Mouse (Mus musculus) embryonic facial prominence, embryonic 11.5 days (tissue): ENCODE data around the gene Dolpp1. TPM values are rescaled to one million over a fixed set of nuclear protein-coding genes. Genes with fewer than 3 reads are reported as not detected.

Experiments
- ATAC-seq: fragments of 200-750 bp; cut with Nextera tagmentation; replicated peaks from 2 replicates; pipeline ENCODE4 v1.8.0; 2017; ENCODE audit warnings: low read depth; ENCODE audit not compliant: insufficient number of reproducible peaks, low FRiP score, low TSS enrichment
- DNase-seq: peaks from one replicate; pipeline ENCODE4 v3.0.0-alpha.2; 2015; ENCODE audit warnings: low spot score
- H3K27ac ChIP-seq: fragments of 300-500 bp; sonication (generic); replicated peaks from 2 replicates; pipeline ENCODE4 v1.5.1; 2014; ENCODE audit warnings: mild to moderate bottlenecking, low read depth, low read length, control low read depth
- H3K27me3 ChIP-seq: fragments of 300-500 bp; sonication (generic); 2 replicates; pipeline ENCODE4 v1.6.1; 2014; ENCODE audit warnings: mild to moderate bottlenecking, low read length, moderate library complexity, mixed read lengths; ENCODE audit not compliant: control insufficient read depth, insufficient read depth
- H3K36me3 ChIP-seq: fragments of 300-500 bp; sonication (generic); replicated peaks from 2 replicates; pipeline ENCODE4 v1.6.1; 2014; ENCODE audit warnings: low read depth, mild to moderate bottlenecking, low read length, moderate library complexity, mixed read lengths; ENCODE audit not compliant: control insufficient read depth, insufficient read depth
- H3K4me1 ChIP-seq: fragments of 300-500 bp; sonication (generic); 2 replicates; pipeline ENCODE4 v1.6.1; 2014; ENCODE audit warnings: low read length, mixed read lengths; ENCODE audit not compliant: control insufficient read depth, insufficient read depth
- H3K4me2 ChIP-seq: fragments of 300-500 bp; sonication (generic); 2 replicates; pipeline ENCODE4 v1.6.1; 2014; ENCODE audit warnings: low read depth, mild to moderate bottlenecking, control low read depth, low read length, moderate library complexity
- H3K4me3 ChIP-seq: fragments of 300-500 bp; sonication (generic); 2 replicates; pipeline ENCODE4 v1.5.1; 2014; ENCODE audit warnings: low read depth, low read length, control low read depth
- H3K9ac ChIP-seq: fragments of 300-500 bp; sonication (generic); replicated peaks from 2 replicates; pipeline ENCODE4 v1.6.1; 2014; ENCODE audit warnings: mild to moderate bottlenecking, control low read depth, low read length
- H3K9me3 ChIP-seq: fragments of 300-500 bp; sonication (generic); replicated peaks from 2 replicates; pipeline ENCODE4 v1.6.1; 2016; ENCODE audit warnings: mild to moderate bottlenecking, low read length, inconsistent platforms, mixed read lengths; ENCODE audit not compliant: control insufficient read depth
- WGBS: fragments of 180-500 bp; shearing (Covaris S2); extraction: QIAGEN DNeasy Blood & Tissue Kit; methylation state at CpG from one replicate; pipeline ENCODE4 v1.1.7; 2014; 5-methylcytosine and 5-hydroxymethylcytosine counted together
- polyA plus RNA-seq: library from polyadenylated mRNA; unstranded; fragments of >200 nt; fragmentation: Nextera tagmentation; extraction: Ambion mirVana; gene quantifications from 2 replicates; pipeline ENCODE4 v1.2.1, GENCODE M21; 2014

Dolpp1 gene
- polyA plus RNA-seq, 1 experiment from 2014 or later, result 29.1 TPM

DNA sequence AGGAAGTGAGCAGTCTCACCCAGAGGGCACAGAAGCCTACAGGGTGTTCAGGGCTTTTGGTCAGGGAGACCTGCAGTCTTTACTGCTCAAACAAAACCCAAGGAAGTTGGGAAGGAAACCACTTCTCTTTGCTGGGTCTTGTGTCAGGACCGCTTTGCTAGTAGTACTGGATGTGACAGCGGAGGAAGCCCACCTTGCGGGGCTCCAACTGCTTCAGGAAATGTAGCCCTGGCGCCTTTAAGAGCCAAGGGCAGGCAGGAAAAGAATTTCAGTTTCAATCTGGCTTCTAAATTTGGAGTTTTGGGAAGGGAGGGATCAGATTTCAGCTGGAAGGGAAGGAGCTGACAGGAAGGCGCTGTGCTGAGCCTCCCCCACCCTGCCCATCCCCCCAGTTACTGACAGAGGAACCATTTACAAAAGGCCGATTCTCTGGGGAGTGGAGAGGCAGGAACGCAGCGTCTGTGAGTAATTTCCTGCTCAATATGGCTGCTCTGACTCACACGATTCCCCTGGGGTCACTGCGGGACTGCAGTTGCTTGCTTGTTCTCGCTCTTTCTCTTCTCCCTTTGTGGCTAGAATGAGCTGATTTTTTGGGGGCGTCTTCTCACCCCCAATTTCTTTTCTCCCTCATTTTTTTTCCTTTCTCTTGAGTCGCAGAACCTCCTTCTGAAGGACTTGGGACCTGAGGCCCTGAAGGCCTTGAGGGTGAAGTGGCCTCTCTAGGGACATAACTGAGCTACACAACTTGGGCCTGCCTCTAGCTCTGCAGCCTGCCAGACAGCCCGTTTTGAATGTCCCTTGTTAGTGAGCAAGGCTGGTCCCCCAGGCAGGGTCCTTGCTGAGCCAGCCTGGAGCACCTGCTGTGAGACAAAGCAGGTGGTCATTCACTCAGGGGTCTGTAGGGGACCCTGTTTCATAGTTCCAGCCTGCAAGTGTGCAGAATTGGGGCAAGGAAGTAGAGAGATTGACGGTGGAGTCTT, 49.8 kb downstream of the Dolpp1 start:
- no peaks in the 10 kb centered on the region for H3K9me3 ChIP-seq
- peaks cover 30% of the 10 kb centered on the region for H3K4me1 ChIP-seq
- WGBS, result 2% methylated on average over 15 of the region's 15 CpGs
- H3K4me2 ChIP-seq, result peak overlapping the region; percentile 32
- peak; percentile 62 for ATAC-seq
- H3K4me3 ChIP-seq, result peak overlapping the region; percentile 9; the same call in 1 of the 2 replicates
- peak overlapping the region; percentile 58 for H3K9ac ChIP-seq
- peak; percentile 100 for DNase-seq
- H3K27ac ChIP-seq, result peak overlapping the region; percentile 95
- peaks cover 10% of the 10 kb centered on the region for H3K36me3 ChIP-seq
- no peaks in the 10 kb centered on the region for H3K27me3 ChIP-seq

DNA sequence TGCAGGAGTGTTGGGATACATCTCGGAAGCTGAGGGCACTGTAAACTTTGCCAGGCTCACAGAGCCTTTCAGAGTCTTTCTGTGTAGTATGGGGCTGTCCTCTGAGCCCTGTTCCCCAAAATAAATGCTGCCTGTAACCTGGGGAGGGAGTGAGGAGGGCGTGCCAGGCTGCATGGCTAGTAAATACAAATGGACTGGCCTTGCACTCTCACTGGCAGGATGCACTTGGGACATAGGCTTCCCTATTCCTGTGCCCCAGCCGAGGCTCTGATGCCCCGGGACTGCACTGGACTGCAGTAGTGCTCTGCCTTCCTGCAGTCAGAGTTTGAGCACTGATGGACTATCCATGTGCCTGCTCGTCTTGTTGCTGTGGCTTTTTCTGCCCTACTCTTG, 50.4 kb downstream of the Dolpp1 start:
- Histone ChIP-seq H3K36me3 (peaks cover 10% of the 10 kb centered on the region), H3K4me3 (no peak overlapping the region), H3K4me1 (peaks cover 30% of the 10 kb centered on the region)

DNA sequence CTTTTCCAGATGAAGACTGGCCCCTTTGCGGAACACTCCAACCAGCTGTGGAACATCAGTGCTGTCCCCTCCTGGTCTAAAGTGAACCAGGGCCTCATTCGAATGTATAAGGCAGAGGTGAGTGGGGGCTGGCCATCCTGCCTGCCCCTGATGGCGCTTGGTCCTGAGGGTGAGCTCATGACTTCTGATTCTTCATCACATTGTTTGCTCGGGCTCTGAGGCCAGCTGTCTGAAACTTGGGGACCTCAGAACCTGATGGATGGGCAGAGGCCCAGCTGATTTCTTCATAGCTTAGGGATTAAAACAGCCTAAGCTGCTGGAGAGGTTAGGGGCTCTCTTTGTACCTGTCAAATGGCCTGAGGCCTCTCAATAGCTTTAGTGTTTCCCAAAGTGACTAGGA, 51.2 kb downstream of the Dolpp1 start:
- ATAC-seq (no peak), DNase-seq (no peak)
- H3K4me1 ChIP-seq, result peaks cover 30% of the 10 kb centered on the region
- peaks cover 5% of the 10 kb centered on the region for H3K36me3 ChIP-seq
- WGBS, result 54% methylated on average over 4 of the region's 4 CpGs
- peak overlapping the region; percentile 58 for H3K9ac ChIP-seq
- H3K27me3 ChIP-seq, result no peaks in the 10 kb centered on the region
- no peak overlapping the region; the same call in 1 of the 2 replicates for H3K4me2 ChIP-seq
- no peak overlapping the region for H3K4me3 ChIP-seq
- no peaks in the 10 kb centered on the region for H3K9me3 ChIP-seq
- H3K27ac ChIP-seq, result peak overlapping the region; percentile 95

More for the DNA sequence above, 50.4 kb downstream of the Dolpp1 start:
- Histone ChIP-seq H3K9me3 (no peaks in the 10 kb centered on the region), H3K9ac (peak overlapping the region; percentile 58), H3K4me2 (peak overlapping the region; percentile 7), H3K27ac (peak overlapping the region; percentile 95), H3K27me3 (no peaks in the 10 kb centered on the region)
- DNase-seq, result no peak
- WGBS, result 30% methylated on average over 5 of the region's 5 CpGs
- no peak for ATAC-seq

DNA sequence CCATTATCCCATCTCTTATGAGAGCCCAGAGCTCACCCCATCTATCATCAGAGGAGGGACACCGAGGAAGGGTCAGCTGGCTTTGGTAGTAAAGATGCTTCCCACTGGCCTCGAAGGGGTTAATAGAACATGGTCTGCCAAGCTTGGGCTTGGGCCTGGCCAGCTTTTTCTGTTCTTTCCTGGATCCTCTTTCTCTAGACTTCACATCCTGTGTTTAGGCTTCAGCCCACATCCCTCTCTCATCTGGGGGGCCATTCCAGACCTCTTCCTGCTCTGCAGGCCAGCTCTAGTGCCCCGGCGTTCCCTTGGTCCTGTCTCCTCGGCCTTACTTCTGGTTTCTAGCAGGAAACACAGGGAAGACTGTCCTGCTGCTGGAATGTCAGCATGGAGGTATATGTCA, 52.0 kb downstream of the Dolpp1 start:
- DNase-seq, result no peak
- Histone ChIP-seq H3K4me2 (no peak overlapping the region), H3K4me1 (peaks cover 30% of the 10 kb centered on the region), H3K4me3 (no peak overlapping the region), H3K9ac (no peak overlapping the region), H3K27me3 (no peaks in the 10 kb centered on the region), H3K36me3 (peaks cover 5% of the 10 kb centered on the region), H3K9me3 (no peaks in the 10 kb centered on the region), H3K27ac (peak overlapping the region; percentile 95)
- ATAC-seq, result no peak
- 64% methylated on average over 5 of the region's 5 CpGs for WGBS

DNA sequence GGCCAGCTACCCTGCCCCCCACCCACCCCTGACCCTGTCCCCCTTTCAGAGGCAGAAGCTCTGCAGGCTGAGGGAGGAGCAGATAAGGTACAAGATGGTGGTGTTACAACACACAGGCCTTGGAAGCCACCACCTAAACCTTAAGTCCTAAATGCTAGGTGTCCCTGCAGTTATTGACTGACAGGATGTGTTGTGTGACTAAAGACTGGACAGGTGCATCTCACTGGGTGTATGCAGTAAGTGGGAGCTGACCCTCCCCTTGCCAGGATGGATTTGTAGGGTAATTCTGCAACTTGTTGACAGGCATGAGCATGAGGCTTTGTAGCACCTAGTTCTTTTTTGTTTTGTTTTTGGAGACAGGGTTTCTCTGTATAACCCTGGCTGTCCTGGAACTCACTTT, 52.4 kb downstream of the Dolpp1 start:
- DNase-seq, result no peak
- Histone ChIP-seq H3K9me3 (no peaks in the 10 kb centered on the region), H3K4me1 (peaks cover 30% of the 10 kb centered on the region), H3K27ac (peak overlapping the region; percentile 95), H3K36me3 (peaks cover 4% of the 10 kb centered on the region), H3K27me3 (no peaks in the 10 kb centered on the region), H3K4me3 (no peak overlapping the region), H3K4me2 (no peak overlapping the region), H3K9ac (no peak overlapping the region)
- no peak for ATAC-seq

DNA sequence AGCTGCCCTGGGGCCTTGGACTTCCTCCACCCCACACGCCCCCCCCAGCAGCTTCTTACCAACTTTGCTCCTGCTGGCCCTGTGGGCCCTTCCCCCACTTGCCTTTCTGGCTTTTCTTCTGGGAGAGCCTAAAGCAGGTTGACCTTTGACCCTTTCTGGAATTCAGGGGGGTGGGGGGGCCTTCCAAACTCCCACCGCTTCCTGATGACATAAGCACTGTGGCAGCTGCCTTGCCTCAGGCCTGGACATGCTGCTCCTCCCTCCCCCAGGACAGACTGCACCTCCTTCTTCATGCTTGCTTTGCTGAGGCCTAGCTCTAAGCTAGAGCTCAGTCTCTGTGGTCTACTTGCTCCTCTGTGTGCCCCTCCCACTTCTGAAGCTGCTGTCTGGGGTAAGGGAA, 53.3 kb downstream of the Dolpp1 start:
- H3K27me3 ChIP-seq, result no peaks in the 10 kb centered on the region
- no peaks in the 10 kb centered on the region; the same call in 1 of the 2 replicates for H3K9me3 ChIP-seq
- H3K36me3 ChIP-seq, result peaks cover 5% of the 10 kb centered on the region
- DNase-seq, result peak; percentile 74
- 11% methylated on average over 2 of the region's 2 CpGs for WGBS
- peak overlapping the region; percentile 26 for H3K9ac ChIP-seq
- no peak for ATAC-seq
- H3K4me1 ChIP-seq, result peaks cover 30% of the 10 kb centered on the region
- peak overlapping the region; percentile 68 for H3K27ac ChIP-seq
- H3K4me3 ChIP-seq, result no peak overlapping the region
- H3K4me2 ChIP-seq, result no peak overlapping the region

DNA sequence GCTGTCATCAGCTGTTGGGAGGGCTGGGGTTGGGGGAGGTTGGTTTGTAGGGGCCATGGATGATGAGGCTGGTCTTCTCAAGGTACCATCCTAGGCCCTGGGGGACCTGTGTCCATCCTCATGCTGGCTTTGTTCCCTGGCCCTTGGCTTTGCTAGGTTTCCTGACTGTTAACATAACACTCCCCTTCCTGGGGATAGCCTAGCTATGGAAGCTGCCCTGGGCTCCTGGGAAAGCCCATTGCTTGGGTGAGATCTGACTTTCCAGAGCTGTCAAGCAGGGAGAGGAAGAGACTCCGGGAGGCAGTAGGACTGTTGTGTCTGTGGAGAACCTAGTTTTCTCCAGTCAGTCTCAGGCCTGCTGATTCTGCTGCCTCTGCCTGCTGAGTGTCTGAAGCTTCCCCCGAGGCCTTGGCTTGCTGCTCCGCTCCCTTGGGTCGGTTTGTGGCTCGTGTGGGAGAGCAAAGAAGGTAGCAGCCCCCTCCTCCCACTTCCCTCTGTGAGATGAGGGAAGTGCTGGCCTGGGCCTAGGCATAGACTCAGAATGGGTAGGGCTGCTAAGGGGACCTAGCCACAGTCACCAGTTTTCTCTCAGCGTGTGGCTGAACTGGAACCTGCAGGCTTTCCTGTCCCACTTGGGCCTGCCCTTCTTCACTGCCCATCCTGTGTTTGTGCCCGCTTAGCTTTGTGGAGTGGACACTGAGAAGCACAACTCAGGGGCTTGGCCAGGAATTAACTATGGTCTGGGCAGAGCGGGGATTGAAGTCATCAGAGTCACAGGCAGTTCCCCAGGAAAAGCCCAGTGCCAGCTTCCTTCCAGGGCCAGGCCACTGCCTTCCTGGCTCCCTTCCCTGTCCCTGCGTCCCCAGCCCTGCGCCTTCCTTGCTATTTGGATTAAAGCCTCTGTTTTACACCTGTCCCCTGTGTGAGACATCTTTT, 55.1 kb downstream of the Dolpp1 start:
- no peak overlapping the region for H3K4me3 ChIP-seq
- no peak overlapping the region for H3K4me2 ChIP-seq
- H3K27ac ChIP-seq, result no peak overlapping the region
- H3K36me3 ChIP-seq, result peaks cover 5% of the 10 kb centered on the region
- DNase-seq (no peak), ATAC-seq (no peak)
- 0 out of 2 replicates have a peak overlapping the region, but pooled peaks have one; percentile 4 for H3K9ac ChIP-seq
- 81% methylated on average over 10 of the region's 10 CpGs for WGBS
- no peaks in the 10 kb centered on the region; the same call in 1 of the 2 replicates for H3K9me3 ChIP-seq
- H3K4me1 ChIP-seq, result peaks cover 24% of the 10 kb centered on the region
- no peaks in the 10 kb centered on the region for H3K27me3 ChIP-seq
